Mouse (Mus musculus): Measurements from ENCODE around the gene Lclat1.

DNA sequence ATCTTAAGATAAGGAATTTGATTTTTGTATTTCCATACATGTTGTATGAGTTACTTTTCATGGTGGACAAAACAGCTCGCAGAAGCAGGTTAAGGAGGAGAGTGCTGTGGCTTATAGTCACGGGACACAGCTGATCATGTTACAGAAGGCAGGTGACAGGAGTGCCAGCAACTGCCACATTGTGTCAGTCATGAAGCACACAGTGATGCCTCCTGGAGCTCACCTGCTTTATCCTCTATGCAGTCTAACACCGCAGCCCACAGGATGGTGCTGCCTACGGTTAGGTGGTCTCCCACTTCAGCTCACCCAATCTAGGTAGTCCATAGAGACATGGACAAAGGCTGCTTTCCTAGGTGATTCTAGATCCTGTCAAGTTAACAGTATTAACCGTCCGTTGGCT is 11.4 kb downstream of the Lclat1 start:
- TF ChIP-seq CTCF (conservative IDR thresholded peaks at IDR 0.05 in 1 of 2, IDR thresholded peaks at IDR 0.05 in 1 of 2; ENCODE audit: low read depth in 2 of 2, low read length in 2 of 2) (no peak), MAFK (IDR thresholded peaks at IDR 0.05; ENCODE audit: insufficient replicate concordance, low read length) (no peak), RCOR1 (conservative IDR thresholded peaks at IDR 0.05; ENCODE audit: low read depth, low read length) (no peak), POLR2A (IDR thresholded peaks at IDR 0.05; ENCODE audit: low read depth, low read length) (no peak), RAD21 (IDR thresholded peaks at IDR 0.05; ENCODE audit: low read depth, low read length) (no peak), HCFC1 (IDR thresholded peaks at IDR 0.05; ENCODE audit: low read depth, low read length) (no peak), BHLHE40 (IDR thresholded peaks at IDR 0.05; ENCODE audit: low read depth, low read length) (no peak), NRF1 (IDR thresholded peaks at IDR 0.05; ENCODE audit: low read depth, low read length) (no peak), E2F4 (IDR thresholded peaks at IDR 0.05; ENCODE audit: insufficient replicate concordance, low read depth, low read length) (no peak), POLR2AphosphoS2 (IDR thresholded peaks at IDR 0.05; ENCODE audit: low read depth, low read length) (no peak)

Data from CH12.LX (cell line).